Mouse (Mus musculus): ENCODE data around the gene Myo1a.

GRCm38 (mm10) chr10:127721671-127722418 lies 16.9 kb downstream of the Myo1a start:
- TF ChIP-seq REST (IDR thresholded peaks at IDR 0.05; ENCODE audit: insufficient read depth, insufficient read length) (no peak), POLR2A (IDR thresholded peaks at IDR 0.05; ENCODE audit: insufficient read length, low read depth) (no peak), E2F4 (IDR thresholded peaks at IDR 0.05; ENCODE audit: insufficient read depth) (no peak), TCF12 (IDR thresholded peaks at IDR 0.05; ENCODE audit: insufficient read depth, poor library complexity, severe bottlenecking) (no peak), USF1 (IDR thresholded peaks at IDR 0.05; ENCODE audit: low read depth) (no peak), MYOG (IDR thresholded peaks at IDR 0.05; ENCODE audit: control insufficient read depth in 1 of 3, insufficient read depth in 1 of 3, insufficient read length in 2 of 3, low read depth in 2 of 3) (no peak), CEBPB (IDR thresholded peaks at IDR 0.05; ENCODE audit: insufficient read depth, poor library complexity, severe bottlenecking) (no peak), MYOD1 (IDR thresholded peaks at IDR 0.05; ENCODE audit: control insufficient read depth in 1 of 3, insufficient read length in 2 of 3, low read depth in 2 of 3) (no peak), MAX (IDR thresholded peaks at IDR 0.05; ENCODE audit: low read depth) (no peak), POLR2AphosphoS2 (IDR thresholded peaks at IDR 0.05; ENCODE audit: insufficient read length, low read depth) (no peak)
